Mouse (Mus musculus) kidney, postnatal 0 days (tissue): ENCODE results near the gene Zfand2b. TPM values are rescaled to one million over a fixed set of nuclear protein-coding genes. Genes with fewer than 3 reads are reported as not detected.

Experiments
- ATAC-seq: fragments of 200-750 bp; cut with Nextera tagmentation; replicated peaks from 2 replicates; pipeline ENCODE4 v1.8.0; 2017; ENCODE audit warnings: low read depth, moderate number of reproducible peaks, moderate TSS enrichment, moderate library complexity; ENCODE audit not compliant: low FRiP score
- DNase-seq: peaks from one replicate; pipeline ENCODE4 v3.0.0-alpha.2; 2016; ENCODE audit warnings: low spot score
- H3K27ac ChIP-seq: fragments of 300-500 bp; sonication (generic); 2 replicates; pipeline ENCODE4 v1.5.1; 2014; ENCODE audit warnings: mild to moderate bottlenecking
- H3K27me3 ChIP-seq: fragments of 300-500 bp; sonication (generic); 2 replicates; pipeline ENCODE4 v1.6.1; 2014; ENCODE audit warnings: low read length, mixed read lengths; ENCODE audit not compliant: insufficient read depth
- H3K36me3 ChIP-seq: fragments of 300-500 bp; sonication (generic); 2 replicates; pipeline ENCODE4 v1.6.1; 2014; ENCODE audit warnings: low read length, mixed read lengths; ENCODE audit not compliant: insufficient read depth
- H3K4me1 ChIP-seq: fragments of 300-500 bp; sonication (generic); replicated peaks from 2 replicates; pipeline ENCODE4 v1.6.1; 2014; ENCODE audit warnings: antibody characterized with exemption, low read length, mixed read lengths; ENCODE audit not compliant: insufficient read depth
- H3K4me2 ChIP-seq: fragments of 300-500 bp; sonication (generic); 2 replicates; pipeline ENCODE4 v1.6.1; 2014; ENCODE audit warnings: mild to moderate bottlenecking, low read length, moderate library complexity, mixed read lengths
- H3K4me3 ChIP-seq: fragments of 300-500 bp; sonication (generic); replicated peaks from 2 replicates; pipeline ENCODE4 v1.5.1; 2014; ENCODE audit warnings: low read depth, low read length
- H3K9ac ChIP-seq: fragments of 300-500 bp; sonication (generic); 2 replicates; pipeline ENCODE4 v1.6.1; 2014; ENCODE audit warnings: low read depth, low read length
- H3K9me3 ChIP-seq: fragments of 300-500 bp; sonication (generic); replicated peaks from 2 replicates; pipeline ENCODE4 v1.6.1; 2016; ENCODE audit warnings: low read length, inconsistent platforms, mixed read lengths
- CTCF ChIP-seq: IDR thresholded peaks from 2 replicates; pipeline ENCODE4 v1.5.1; 2016; ENCODE audit warnings: antibody characterized with exemption, low read depth, mild to moderate bottlenecking, moderate library complexity
- WGBS: fragments of 180-500 bp; shearing (Covaris S2); extraction: QIAGEN DNeasy Blood & Tissue Kit; methylation state at CpG from one replicate; pipeline ENCODE4 v1.1.7; 2014; 5-methylcytosine and 5-hydroxymethylcytosine counted together
- polyA plus RNA-seq: library from polyadenylated mRNA; unstranded; fragments of >200 nt; fragmentation: Nextera tagmentation; extraction: Ambion mirVana; gene quantifications from 2 replicates; pipeline ENCODE4 v1.2.1, GENCODE M21; 2015

Gene Zfand2b
- polyA plus RNA-seq, 1 experiment from 2014 or later, result 47.7 TPM

DNA sequence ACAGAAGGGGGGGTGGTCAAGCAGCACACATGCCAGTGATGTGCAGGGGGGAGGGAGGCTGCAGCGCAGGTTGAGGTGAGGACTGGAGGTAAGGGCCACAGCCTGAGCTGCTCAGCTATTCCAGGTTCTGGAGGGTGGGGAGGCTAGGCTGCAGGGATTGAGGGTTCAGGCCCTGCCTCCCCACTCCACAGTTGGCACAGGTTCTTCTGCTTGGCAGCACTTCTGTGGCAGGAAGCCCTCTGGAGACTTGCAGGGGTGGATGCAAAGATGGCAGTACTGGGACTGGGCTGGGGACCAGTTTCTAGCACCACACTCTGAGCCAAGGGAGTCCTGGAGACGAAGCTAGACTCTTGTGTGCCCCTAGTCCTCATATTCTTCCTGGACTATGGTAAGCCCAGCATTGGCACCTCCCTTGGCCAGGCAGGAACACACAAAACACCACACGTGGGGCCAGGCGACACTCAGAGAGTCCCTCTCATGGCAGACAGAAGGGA is 13.0 kb downstream of the Zfand2b start:
- Histone ChIP-seq H3K4me3 (no peak overlapping the region), H3K4me1 (peaks cover 6% of the 10 kb centered on the region), H3K9ac (no peak overlapping the region), H3K36me3 (peaks cover 38% of the 10 kb centered on the region), H3K4me2 (no peak overlapping the region), H3K27ac (no peak overlapping the region), H3K9me3 (no peaks in the 10 kb centered on the region), H3K27me3 (no peaks in the 10 kb centered on the region)
- DNase-seq (no peak), ATAC-seq (no peak)
- TF ChIP-seq CTCF, result no peak
- 84% methylated on average over 4 of the region's 4 CpGs for WGBS

DNA sequence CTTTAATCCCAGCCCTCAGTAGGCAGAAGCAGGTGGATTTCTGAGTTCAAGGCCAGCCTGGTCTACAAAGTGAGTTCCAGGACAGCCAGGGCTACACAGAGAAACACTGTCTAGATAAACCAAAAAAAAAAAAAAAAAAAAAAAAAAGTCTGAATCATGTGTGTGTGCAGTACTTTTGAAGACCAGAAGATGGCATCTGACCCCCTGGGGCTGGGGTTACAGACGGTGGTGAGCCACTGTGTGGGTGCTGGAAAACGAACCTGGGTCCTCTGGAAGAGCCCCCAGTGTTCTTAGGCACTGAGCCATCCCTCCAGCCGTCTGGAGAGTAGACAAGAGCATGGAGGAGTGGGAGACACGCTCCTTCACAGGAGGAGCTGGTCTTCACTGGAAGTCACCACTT is 13.7 kb downstream of the Zfand2b start:
- Histone ChIP-seq H3K4me2 (no peak overlapping the region), H3K9me3 (no peaks in the 10 kb centered on the region), H3K36me3 (peaks cover 42% of the 10 kb centered on the region), H3K27ac (no peak overlapping the region), H3K4me1 (peaks cover 6% of the 10 kb centered on the region), H3K4me3 (no peak overlapping the region), H3K9ac (no peak overlapping the region), H3K27me3 (no peaks in the 10 kb centered on the region)
- TF ChIP-seq CTCF, result peak; percentile 25; the same call in 1 of the 2 replicates
- DNase-seq (no peak), ATAC-seq (no peak)
- WGBS, result 76% methylated on average over 4 of the region's 4 CpGs

DNA sequence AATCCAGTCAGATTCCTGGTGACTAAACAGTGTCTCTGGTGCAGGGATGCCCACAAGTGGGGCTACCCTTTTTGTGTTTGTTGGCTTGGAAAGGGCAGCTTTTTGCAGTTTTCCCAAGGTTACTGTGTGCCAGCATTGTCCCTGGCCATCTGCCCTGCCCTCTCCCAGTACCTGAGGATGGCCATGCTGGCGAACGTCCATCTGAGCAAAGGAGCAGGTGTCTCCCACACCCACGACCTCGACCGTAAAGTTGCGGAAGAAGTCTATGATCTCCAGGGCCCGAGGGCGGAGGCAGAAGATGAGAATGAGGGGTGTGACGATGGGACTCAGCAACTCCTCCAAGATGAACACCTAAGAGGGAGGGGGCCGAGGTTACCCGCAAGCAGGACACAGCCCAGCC is 17.0 kb downstream of the Zfand2b start:
- Histone ChIP-seq H3K9ac (no peak overlapping the region), H3K4me2 (no peak overlapping the region), H3K9me3 (no peaks in the 10 kb centered on the region), H3K36me3 (peaks cover 50% of the 10 kb centered on the region), H3K4me3 (no peak overlapping the region), H3K4me1 (no peaks in the 10 kb centered on the region), H3K27me3 (no peaks in the 10 kb centered on the region), H3K27ac (no peak overlapping the region)
- ATAC-seq, result no peak
- WGBS, result 89% methylated on average over 11 of the region's 11 CpGs
- DNase-seq, result no peak
- TF ChIP-seq CTCF, result no peak

DNA sequence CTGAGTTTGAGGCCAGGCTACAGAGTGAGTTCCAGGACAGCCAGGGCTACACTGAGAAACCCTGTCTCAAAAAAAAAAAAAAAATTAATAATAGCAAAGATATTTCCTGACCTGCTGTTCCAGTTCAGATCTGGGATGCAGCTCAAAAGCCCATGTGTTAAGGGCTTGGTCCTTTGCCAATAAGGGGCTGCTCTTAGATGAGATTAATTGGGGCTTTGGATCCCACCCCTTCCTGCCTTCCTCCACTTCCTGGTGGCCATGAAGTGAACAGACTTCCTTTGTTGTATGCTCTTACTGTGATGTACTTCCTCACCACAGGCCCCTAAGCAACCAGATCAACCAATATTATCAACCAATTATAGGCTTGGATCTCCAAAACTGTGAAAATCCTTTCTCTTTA is 18.7 kb downstream of the Zfand2b start:
- Histone ChIP-seq H3K27me3 (no peaks in the 10 kb centered on the region), H3K27ac (no peak overlapping the region), H3K9ac (no peak overlapping the region), H3K36me3 (peaks cover 50% of the 10 kb centered on the region), H3K9me3 (no peaks in the 10 kb centered on the region), H3K4me3 (no peak overlapping the region), H3K4me1 (peaks cover 8% of the 10 kb centered on the region; the same call in 1 of the 2 replicates), H3K4me2 (no peak overlapping the region)
- no peak for ATAC-seq
- TF ChIP-seq CTCF, result no peak
- peak; percentile 36 for DNase-seq

DNA sequence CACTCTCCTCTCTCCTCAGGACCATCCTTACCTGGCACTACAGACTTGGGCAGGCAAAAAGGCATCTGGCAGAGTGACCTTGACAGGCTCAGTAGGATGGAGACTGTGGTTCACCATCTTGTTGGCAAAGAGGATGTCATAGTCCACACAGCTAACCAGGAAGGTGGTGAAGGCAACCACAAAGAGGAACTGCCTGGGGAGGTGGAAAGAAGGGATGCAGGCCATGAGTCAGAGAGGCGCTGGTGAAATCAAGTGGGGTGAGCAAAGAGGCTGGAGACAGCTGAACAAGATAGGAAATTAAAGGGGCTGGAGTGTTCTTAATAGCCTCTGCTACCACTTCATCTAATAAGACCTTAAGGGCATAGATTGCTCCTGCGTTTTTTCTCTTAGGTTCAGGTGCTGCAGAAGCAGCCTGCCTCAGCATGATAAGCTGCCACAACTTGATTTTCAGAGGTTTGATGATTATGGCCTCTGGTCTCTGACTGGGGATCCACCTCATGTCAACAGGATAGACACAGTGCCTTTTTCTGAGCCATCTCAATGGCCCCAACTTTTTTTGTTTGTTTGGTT is 19.6 kb downstream of the Zfand2b start:
- no peak overlapping the region for H3K9ac ChIP-seq
- no peak for ATAC-seq
- no peaks in the 10 kb centered on the region for H3K27me3 ChIP-seq
- no peak for TF ChIP-seq CTCF
- WGBS, result 90% methylated on average over 2 of the region's 2 CpGs
- no peak overlapping the region for H3K4me3 ChIP-seq
- no peak for DNase-seq
- H3K27ac ChIP-seq, result no peak overlapping the region
- H3K36me3 ChIP-seq, result peaks cover 42% of the 10 kb centered on the region
- peaks cover 8% of the 10 kb centered on the region for H3K4me1 ChIP-seq
- no peaks in the 10 kb centered on the region for H3K9me3 ChIP-seq
- H3K4me2 ChIP-seq, result no peak overlapping the region

DNA sequence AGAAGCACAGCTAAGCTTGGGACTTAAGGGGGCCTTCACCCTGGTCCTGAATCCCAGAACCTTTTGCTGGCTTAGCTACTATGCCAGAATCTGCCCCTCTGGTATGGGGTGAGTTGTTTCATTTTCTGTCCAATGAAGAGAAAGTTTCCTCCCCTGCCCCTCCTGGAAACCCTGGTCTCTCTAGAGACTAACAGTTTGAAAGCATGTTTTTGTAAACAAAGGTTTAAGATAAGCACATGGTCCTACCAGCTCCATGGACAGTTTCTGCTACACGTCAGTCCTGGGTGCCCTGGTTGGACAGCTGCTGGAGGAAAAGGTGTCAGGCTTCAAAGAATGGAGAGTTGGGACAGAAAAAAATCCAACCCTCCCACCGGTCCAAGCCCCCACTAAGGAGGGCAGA is 22.1 kb downstream of the Zfand2b start:
- ATAC-seq (no peak), DNase-seq (no peak)
- WGBS, result 56% methylated on average over 2 of the region's 2 CpGs
- Histone ChIP-seq H3K4me1 (peaks cover 13% of the 10 kb centered on the region), H3K4me2 (peak overlapping the region; percentile 94), H3K27me3 (no peaks in the 10 kb centered on the region), H3K9me3 (no peaks in the 10 kb centered on the region), H3K9ac (peak overlapping the region; percentile 89; the same call in 1 of the 2 replicates), H3K4me3 (no peak overlapping the region), H3K27ac (no peak overlapping the region), H3K36me3 (peaks cover 21% of the 10 kb centered on the region)
- TF ChIP-seq CTCF, result no peak

DNA sequence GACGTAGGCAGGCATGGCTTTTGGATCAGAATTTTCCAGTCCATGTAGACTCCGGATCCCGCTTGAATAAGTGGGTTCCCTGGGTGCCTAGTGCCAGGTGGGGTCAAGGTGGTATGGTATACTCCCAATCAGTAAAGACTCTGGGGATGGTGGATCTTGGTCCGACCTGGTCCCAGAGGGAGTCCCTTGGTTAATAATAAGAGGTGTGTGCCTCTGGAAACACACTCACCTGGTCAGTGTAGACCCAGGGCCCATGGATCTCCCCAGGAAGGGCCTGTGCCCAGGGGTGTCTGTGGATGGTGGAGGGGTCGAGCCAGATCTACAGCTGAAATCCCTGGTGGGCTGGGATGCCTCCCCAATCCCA is 22.8 kb downstream of the Zfand2b start:
- Histone ChIP-seq H3K4me1 (peaks cover 13% of the 10 kb centered on the region), H3K27me3 (no peaks in the 10 kb centered on the region), H3K9ac (peak overlapping the region; percentile 89), H3K27ac (peak overlapping the region; percentile 90), H3K9me3 (no peaks in the 10 kb centered on the region), H3K4me2 (peak overlapping the region; percentile 94), H3K36me3 (peaks cover 21% of the 10 kb centered on the region), H3K4me3 (peak overlapping the region; percentile 92)
- ATAC-seq (no peak), DNase-seq (no peak)
- TF ChIP-seq CTCF, result no peak
- 45% methylated on average over 5 of the region's 5 CpGs for WGBS
